Mouse (Mus musculus) lung, postnatal 0 days (tissue): Measurements from ENCODE around the gene Ebf4. TPM values are rescaled to one million over a fixed set of nuclear protein-coding genes. Genes with fewer than 3 reads are reported as not detected.

Experiments
- ATAC-seq: fragments of 200-750 bp; cut with Nextera tagmentation; 2 replicates; pipeline ENCODE4 v1.8.0; 2017; ENCODE audit warnings: moderate library complexity
- DNase-seq: peaks from one replicate; pipeline ENCODE4 v3.0.0-alpha.2; 2016; ENCODE audit warnings: low spot score
- H3K27ac ChIP-seq: fragments of 300-500 bp; sonication (generic); 2 replicates; pipeline ENCODE4 v1.5.1; 2014; ENCODE audit warnings: antibody characterized with exemption, mild to moderate bottlenecking, low read length, mixed read lengths
- H3K27me3 ChIP-seq: fragments of 300-500 bp; sonication (generic); replicated peaks from 2 replicates; pipeline ENCODE4 v1.6.1; 2014; ENCODE audit warnings: low read length, mixed read lengths; ENCODE audit not compliant: insufficient read depth
- H3K36me3 ChIP-seq: fragments of 300-500 bp; sonication (generic); 2 replicates; pipeline ENCODE4 v1.6.1; 2014; ENCODE audit warnings: low read length, mixed read lengths; ENCODE audit not compliant: insufficient read depth
- H3K4me1 ChIP-seq: fragments of 300-500 bp; sonication (generic); 2 replicates; pipeline ENCODE4 v1.6.1; 2014; ENCODE audit warnings: antibody characterized with exemption, low read depth, low read length, mixed read lengths; ENCODE audit not compliant: insufficient read depth
- H3K4me2 ChIP-seq: fragments of 300-500 bp; sonication (generic); replicated peaks from 2 replicates; pipeline ENCODE4 v1.6.1; 2014; ENCODE audit warnings: low read depth, mild to moderate bottlenecking, low read length, moderate library complexity, mixed read lengths
- H3K4me3 ChIP-seq: fragments of 300-500 bp; sonication (generic); 2 replicates; pipeline ENCODE4 v1.5.1; 2014; ENCODE audit warnings: low read depth, low read length
- H3K9ac ChIP-seq: fragments of 300-500 bp; sonication (generic); replicated peaks from 2 replicates; pipeline ENCODE4 v1.6.1; 2014; ENCODE audit warnings: low read depth, mild to moderate bottlenecking
- H3K9me3 ChIP-seq: fragments of 300-500 bp; sonication (generic); 2 replicates; pipeline ENCODE4 v1.6.1; 2016; ENCODE audit warnings: low read length, mixed read lengths
- CTCF ChIP-seq: IDR thresholded peaks from 2 replicates; pipeline ENCODE4 v1.5.1; 2016; ENCODE audit warnings: antibody characterized with exemption, mild to moderate bottlenecking
- EP300 ChIP-seq: IDR thresholded peaks from 2 replicates; pipeline ENCODE4 v1.6.1; 2016; ENCODE audit warnings: antibody characterized with exemption, mild to moderate bottlenecking, control low read depth
- WGBS: fragments of 180-500 bp; shearing (Covaris S2); extraction: QIAGEN DNeasy Blood & Tissue Kit; methylation state at CpG from one replicate; pipeline ENCODE4 v1.1.7; 2014; 5-methylcytosine and 5-hydroxymethylcytosine counted together
- polyA plus RNA-seq: library from polyadenylated mRNA; unstranded; fragments of >200 nt; fragmentation: Nextera tagmentation; extraction: Ambion mirVana; gene quantifications from 2 replicates; pipeline ENCODE4 v1.2.1, GENCODE M21; 2015

The Ebf4 gene
- polyA plus RNA-seq: 0.80 and 0.88 TPM in 2 replicates

DNA sequence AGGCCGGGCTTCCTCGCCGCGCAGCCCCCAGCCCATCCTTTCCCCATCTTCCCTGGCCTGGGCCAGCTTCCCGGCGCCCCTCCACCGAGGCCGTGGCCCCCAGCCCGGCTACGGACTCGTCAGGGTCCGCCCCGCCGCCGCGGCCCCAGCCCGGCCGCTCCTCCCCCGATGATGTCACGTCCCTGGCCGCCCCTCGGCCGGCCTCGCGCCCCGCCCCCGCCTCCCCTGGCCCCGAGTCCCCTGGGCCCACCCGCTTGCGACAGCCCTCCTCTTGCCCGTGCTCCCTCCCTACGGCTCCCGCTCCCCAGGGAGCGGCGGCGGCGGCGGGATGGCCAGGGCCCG, at the start of gene Ebf4:
TSS of gene Ebf4 (plus strand) at position 234 of the 342 bp plus-strand sequence.
- DNase-seq: peak; percentile 44
- TF ChIP-seq CTCF (no peak), EP300 (no peak)
- no peaks in the 10 kb centered on the region for H3K36me3 ChIP-seq

DNA sequence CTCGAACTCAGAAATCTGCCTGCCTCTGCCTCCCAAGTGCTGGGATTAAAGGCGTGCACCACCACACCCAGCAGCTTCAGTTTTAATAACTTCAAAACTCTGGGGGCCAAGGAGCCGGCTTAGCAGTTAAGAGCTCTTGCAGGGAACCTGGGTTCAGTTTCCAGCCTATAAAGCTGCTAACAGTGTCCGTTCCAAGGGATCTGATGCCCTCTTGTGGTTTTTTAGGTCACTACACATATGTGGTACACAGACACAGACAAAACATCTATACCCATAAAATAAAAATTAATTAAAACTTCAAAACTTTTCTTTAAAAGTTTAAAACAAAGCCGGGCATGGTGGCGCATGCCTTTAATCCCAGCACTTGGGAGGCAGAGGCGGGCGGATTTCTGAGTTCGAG, 48.1 kb upstream of the Ebf4 start:
- 38% methylated on average over 8 of the region's 9 CpGs for WGBS
- Histone ChIP-seq H3K27ac (no peak overlapping the region), H3K9ac (no peak overlapping the region), H3K27me3 (no peaks in the 10 kb centered on the region), H3K4me1 (no peaks in the 10 kb centered on the region), H3K36me3 (no peaks in the 10 kb centered on the region), H3K4me2 (no peak overlapping the region), H3K9me3 (no peaks in the 10 kb centered on the region), H3K4me3 (no peak overlapping the region)
- peak; percentile 65 for TF ChIP-seq CTCF
- TF ChIP-seq EP300: no peak
- DNase-seq (peak; percentile 41), ATAC-seq (no peak)

More for the DNA sequence above, at the start of gene Ebf4:
- H3K9ac ChIP-seq: peak within 1 kb of the TSS; percentile 29; the same call in 1 of the 2 replicates
- peak; percentile 81 for ATAC-seq
- H3K9me3 ChIP-seq: no peaks in the 10 kb centered on the region
- H3K27ac ChIP-seq: no peak within 1 kb of the TSS
- H3K4me2 ChIP-seq: peak within 1 kb of the TSS; percentile 93
- H3K27me3 ChIP-seq: peaks cover 20% of the 10 kb centered on the region
- peaks cover 6% of the 10 kb centered on the region for H3K4me1 ChIP-seq
- peak within 1 kb of the TSS; percentile 69 for H3K4me3 ChIP-seq
- 5% methylated on average over 4 of the region's 39 CpGs for WGBS

DNA sequence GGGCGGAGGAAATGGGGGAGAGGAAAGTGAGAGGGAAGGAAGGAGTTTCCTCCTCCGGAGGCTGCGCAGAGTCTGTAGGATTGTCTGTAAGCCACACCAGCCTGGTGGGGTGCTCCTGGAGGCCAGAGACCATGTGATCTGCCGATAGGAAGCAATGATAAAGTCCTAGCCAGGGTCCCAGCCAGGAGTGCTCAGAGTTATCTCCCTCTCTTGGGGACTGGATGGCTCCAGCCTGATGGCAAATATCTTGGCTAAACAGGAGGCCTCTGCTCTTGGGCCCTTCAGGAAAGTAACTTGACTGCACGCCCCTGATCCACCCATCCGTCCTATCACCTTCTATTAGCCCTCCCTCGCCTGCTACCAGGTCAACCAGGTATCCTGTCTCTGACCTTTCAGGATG, 46.7 kb upstream of the Ebf4 start:
- Histone ChIP-seq H3K27me3 (no peaks in the 10 kb centered on the region), H3K9ac (no peak overlapping the region), H3K4me3 (no peak overlapping the region), H3K4me2 (no peak overlapping the region), H3K36me3 (no peaks in the 10 kb centered on the region), H3K4me1 (no peaks in the 10 kb centered on the region), H3K9me3 (no peaks in the 10 kb centered on the region), H3K27ac (no peak overlapping the region)
- 63% methylated on average over 7 of the region's 7 CpGs for WGBS
- TF ChIP-seq CTCF: no peak
- TF ChIP-seq EP300: no peak
- ATAC-seq (no peak), DNase-seq (no peak)

DNA sequence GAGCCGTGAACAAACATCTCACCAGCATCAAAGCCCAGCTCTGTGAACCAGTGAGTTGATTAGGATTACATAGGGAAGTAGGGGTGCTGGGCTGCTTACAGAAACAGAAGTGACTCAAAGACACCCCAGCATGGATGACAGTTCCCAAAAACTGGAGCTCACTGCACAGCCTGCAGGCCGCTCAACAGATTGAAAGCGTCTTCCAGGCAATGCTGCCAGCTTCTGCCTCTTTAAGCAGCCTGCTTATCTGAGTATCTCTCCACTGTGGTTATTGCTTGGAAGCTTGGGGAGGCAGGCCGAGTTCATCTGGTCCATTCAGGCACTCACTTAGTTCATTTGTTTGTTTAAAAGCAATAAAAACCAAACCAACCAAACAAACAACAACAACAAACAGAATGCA, 38.2 kb upstream of the Ebf4 start:
- no peak overlapping the region for H3K9ac ChIP-seq
- 71% methylated on average over 4 of the region's 4 CpGs for WGBS

DNA sequence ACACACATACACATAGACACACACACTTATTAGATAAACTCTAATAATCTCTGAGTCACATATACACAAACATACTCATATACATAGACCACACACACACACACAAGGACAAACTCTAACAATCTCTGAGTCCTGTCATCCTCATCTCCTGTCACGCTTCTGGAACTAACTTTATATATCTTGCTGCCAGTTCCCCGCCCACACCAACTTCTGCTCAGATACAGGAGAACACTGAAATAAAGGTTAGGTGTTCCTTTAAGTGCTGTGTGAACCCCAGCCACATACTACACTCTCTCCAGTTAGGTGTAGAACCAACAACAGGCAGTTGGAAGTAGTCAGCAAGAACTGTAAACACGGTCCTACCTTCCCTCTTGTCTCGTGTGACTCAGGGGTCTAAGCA, 34.1 kb upstream of the Ebf4 start:
- no peak for ATAC-seq
- Histone ChIP-seq H3K9ac (no peak overlapping the region), H3K27me3 (no peaks in the 10 kb centered on the region), H3K36me3 (no peaks in the 10 kb centered on the region), H3K9me3 (no peaks in the 10 kb centered on the region), H3K4me2 (no peak overlapping the region), H3K4me1 (no peaks in the 10 kb centered on the region), H3K4me3 (no peak overlapping the region), H3K27ac (no peak overlapping the region)
- TF ChIP-seq EP300: no peak
- TF ChIP-seq CTCF: no peak
- no peak for DNase-seq
- WGBS: 68% methylated on average over 4 of the region's 4 CpGs

More for the DNA sequence above, 38.2 kb upstream of the Ebf4 start:
- no peak for ATAC-seq
- H3K4me3 ChIP-seq: no peak overlapping the region
- no peak overlapping the region for H3K4me2 ChIP-seq
- TF ChIP-seq CTCF: no peak
- TF ChIP-seq EP300: no peak
- DNase-seq: no peak
- H3K36me3 ChIP-seq: no peaks in the 10 kb centered on the region
- H3K4me1 ChIP-seq: no peaks in the 10 kb centered on the region
- H3K27ac ChIP-seq: no peak overlapping the region
- H3K9me3 ChIP-seq: no peaks in the 10 kb centered on the region
- H3K27me3 ChIP-seq: no peaks in the 10 kb centered on the region

DNA sequence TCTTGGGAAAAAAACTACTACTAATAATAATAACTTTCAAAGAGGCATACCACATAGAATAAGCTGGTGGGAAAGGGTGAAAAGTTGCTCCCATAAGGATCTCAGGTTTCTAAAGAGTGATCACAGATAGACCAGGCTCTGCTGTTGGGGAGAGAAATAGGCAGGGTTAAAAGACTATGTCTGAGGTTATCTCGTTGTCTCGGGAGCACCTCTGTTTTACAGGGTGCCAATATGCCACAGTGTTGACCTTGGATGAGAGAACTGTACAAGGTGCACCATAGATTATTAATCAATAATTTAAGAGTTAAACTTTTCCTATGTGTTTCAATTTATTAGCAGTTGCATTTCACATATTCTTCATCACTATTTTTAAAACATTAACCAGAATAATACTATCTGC, 33.1 kb upstream of the Ebf4 start:
- H3K27me3 ChIP-seq: no peaks in the 10 kb centered on the region
- 66% methylated on average over 2 of the region's 2 CpGs for WGBS

DNA sequence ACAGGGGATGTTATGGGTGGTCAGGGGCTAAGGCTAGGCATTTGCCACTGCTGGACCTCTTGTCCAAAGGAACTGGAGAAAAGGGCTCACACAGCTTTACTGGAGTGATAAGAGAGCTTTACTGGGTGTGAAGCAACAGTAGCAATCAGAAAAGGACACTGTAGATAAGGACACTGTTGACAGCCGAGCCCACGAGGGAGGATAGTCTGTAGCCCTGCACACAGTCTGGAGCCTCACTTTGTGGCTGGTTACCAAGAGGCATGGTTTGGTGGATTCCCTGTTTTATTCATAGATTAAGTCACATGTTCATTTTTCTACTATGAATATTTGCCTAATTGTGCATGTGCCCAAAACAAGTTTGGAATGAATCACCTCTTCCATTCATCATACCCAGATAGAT, 32.6 kb upstream of the Ebf4 start:
- Histone ChIP-seq H3K27me3 (no peaks in the 10 kb centered on the region), H3K4me2 (no peak overlapping the region), H3K9ac (no peak overlapping the region), H3K4me3 (no peak overlapping the region), H3K27ac (no peak overlapping the region), H3K4me1 (no peaks in the 10 kb centered on the region), H3K36me3 (no peaks in the 10 kb centered on the region), H3K9me3 (no peaks in the 10 kb centered on the region)
- ATAC-seq (no peak), DNase-seq (no peak)
- WGBS: 27% methylated on average over 2 of the region's 2 CpGs
- TF ChIP-seq EP300 (no peak), CTCF (no peak)

More for the DNA sequence above, 33.1 kb upstream of the Ebf4 start:
- Histone ChIP-seq H3K9me3 (no peaks in the 10 kb centered on the region), H3K4me3 (no peak overlapping the region), H3K27ac (no peak overlapping the region), H3K4me1 (no peaks in the 10 kb centered on the region), H3K4me2 (no peak overlapping the region), H3K9ac (no peak overlapping the region), H3K36me3 (no peaks in the 10 kb centered on the region)
- DNase-seq (no peak), ATAC-seq (no peak)
- TF ChIP-seq EP300 (no peak), CTCF (no peak)
